Mouse (Mus musculus) CD8-positive naive resting alpha-beta T cell, adult 2 months (primary cell): ENCODE data around the gene Zfp319.

Source experiments
- DNase-seq, 2 experiments: peaks; one replicate each; pipeline ENCODE4 v3.0.0; 2022; ENCODE audit warnings: low read depth in 2 of 2, low spot score in 2 of 2

Gene Zfp319

GRCm38 (mm10) chr8:95351461-95351860 is 19.7 kb upstream of the Zfp319 start:
- DNase-seq = no peak

GRCm38 (mm10) chr8:95348811-95349630 is 17.3 kb upstream of the Zfp319 start:
- DNase-seq = no peak

- no peak for DNase-seq
These were observed 16.6 kb upstream of the Zfp319 start for GRCm38 (mm10) chr8:95348356-95348755.

- DNase-seq = peak in 1 of 2 experiments; percentile 51
These were observed 15.1 kb upstream of the Zfp319 start for GRCm38 (mm10) chr8:95346643-95347545.

- DNase-seq = no peak
These were observed 12.9 kb upstream of the Zfp319 start for GRCm38 (mm10) chr8:95344668-95345067.

GRCm38 (mm10) chr8:95341721-95342120 is 10.0 kb upstream of the Zfp319 start:
- DNase-seq = no peak

GRCm38 (mm10) chr8:95336363-95336762 is 4.6 kb upstream of the Zfp319 start:
- DNase-seq = no peak

- DNase-seq = no peak
These were observed 4.0 kb upstream of the Zfp319 start for GRCm38 (mm10) chr8:95335706-95336105.

- DNase-seq = no peak
These were observed 868 bp upstream of the Zfp319 start for GRCm38 (mm10) chr8:95332437-95333199.

GRCm38 (mm10) chr8:95331156-95331719 is 512 bp downstream of the Zfp319 start:
- no peak for DNase-seq

GRCm38 (mm10) chr8:95330367-95330766 is 1.4 kb downstream of the Zfp319 start:
- DNase-seq = no peak

- DNase-seq = no peak
These were observed 3.8 kb downstream of the Zfp319 start for GRCm38 (mm10) chr8:95327866-95328465.

GRCm38 (mm10) chr8:95326822-95327221 is 4.9 kb downstream of the Zfp319 start:
- no peak for DNase-seq

GRCm38 (mm10) chr8:95324646-95325045 is 7.1 kb downstream of the Zfp319 start:
- no peak for DNase-seq

- no peak for DNase-seq
These were observed 8.5 kb downstream of the Zfp319 start for GRCm38 (mm10) chr8:95323201-95323600.

- DNase-seq = peak; percentile 65 to 74
These were observed 11.3 kb downstream of the Zfp319 start for GRCm38 (mm10) chr8:95320224-95321139.

GRCm38 (mm10) chr8:95315350-95315749 is 16.4 kb downstream of the Zfp319 start:
- DNase-seq = no peak

GRCm38 (mm10) chr8:95314707-95315106 is 17.0 kb downstream of the Zfp319 start:
- no peak for DNase-seq

GRCm38 (mm10) chr8:95313857-95314256 is 17.9 kb downstream of the Zfp319 start:
- DNase-seq = no peak
